Mouse (Mus musculus): ENCODE measurements at regions not wholly inside any gene's neighbourhood (a gene's known extent, or its start where the extent isn't known, plus 50 kb on each side); places are given as distances from the start of the nearest gene placed in this dataset.

DNA sequence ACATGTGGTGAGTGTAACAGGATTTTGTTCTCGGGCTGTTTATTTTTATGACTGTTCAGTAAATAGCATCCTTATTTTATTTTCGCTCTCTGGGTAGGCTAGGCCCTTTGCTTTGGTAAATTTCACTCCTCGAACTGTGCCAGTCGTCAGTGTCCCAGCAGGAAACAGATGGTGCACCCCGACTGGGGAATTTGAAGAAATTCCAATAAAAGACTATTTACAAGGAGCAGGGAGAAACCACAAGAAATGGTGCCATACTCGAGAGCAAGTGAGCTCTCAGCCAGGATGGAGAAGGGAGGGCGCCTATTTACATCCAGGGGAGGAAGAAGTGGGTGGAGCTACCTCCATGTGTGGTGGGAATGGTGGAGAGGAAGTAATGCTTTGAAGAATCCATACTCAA lies 213.0 kb downstream of the Zfp326 start:
- TF ChIP-seq POLR2A (IDR thresholded peaks at IDR 0.05; ENCODE audit: borderline replicate concordance, insufficient read depth, low read length): no peak
- no peak for TF ChIP-seq CTCF (IDR thresholded peaks at IDR 0.05; ENCODE audit: borderline replicate concordance, insufficient read depth, low read depth, low read length)

All from cerebellum, adult 2 months (tissue).